Mouse (Mus musculus) liver, embryonic 16.5 days (tissue): ENCODE measurements around the gene Cx3cl1. TPM values are rescaled to one million over a fixed set of nuclear protein-coding genes. Genes with fewer than 3 reads are reported as not detected.

Experiments
- polyA plus RNA-seq: library from polyadenylated mRNA; unstranded; fragments of >200 nt; fragmentation: Nextera tagmentation; extraction: Ambion mirVana; gene quantifications from 2 replicates; pipeline ENCODE4 v1.2.1, GENCODE M21; 2015

Cx3cl1 gene
- polyA plus RNA-seq, 1 experiment from 2014 or later: 0.71 TPM

Other genes starting within 250 kb of the Cx3cl1 start
- gene Cpne2, start 239.0 kb upstream of the Cx3cl1 start, polyA plus RNA-seq: 2.2 and 2.5 TPM in 2 replicates
- gene Rspry1, start 170.1 kb upstream of the Cx3cl1 start, polyA plus RNA-seq: 14.4 TPM in 2 replicates
- gene Fam192a, start 170.0 kb upstream of the Cx3cl1 start, polyA plus RNA-seq: 24.6 and 26.2 TPM in 2 replicates
- gene Arl2bp, start 105.4 kb upstream of the Cx3cl1 start, polyA plus RNA-seq: 19.0 and 19.5 TPM in 2 replicates
- gene Pllp, start 75.7 kb upstream of the Cx3cl1 start, polyA plus RNA-seq: 0.42 and 0.96 TPM in 2 replicates
- 0.27 and 0.37 TPM in 2 replicates for gene Ccl22, start 26.4 kb upstream of the Cx3cl1 start, polyA plus RNA-seq
- not detected in 2 replicates for gene Ccl17, start 38.4 kb downstream of the Cx3cl1 start, polyA plus RNA-seq
- gene Coq9, start 66.3 kb downstream of the Cx3cl1 start, polyA plus RNA-seq: 55.3 and 61.8 TPM in 2 replicates
- 37.5 TPM in 2 replicates for gene Ciapin1, start 66.3 kb downstream of the Cx3cl1 start, polyA plus RNA-seq
- gene Polr2c, start 85.4 kb downstream of the Cx3cl1 start, polyA plus RNA-seq: 65.7 and 67.0 TPM in 2 replicates
- 7.8 and 9.4 TPM in 2 replicates for gene Dok4, start 104.3 kb downstream of the Cx3cl1 start, polyA plus RNA-seq
- 1.4 and 1.6 TPM in 2 replicates for gene Ccdc102a, start 146.1 kb downstream of the Cx3cl1 start, polyA plus RNA-seq
- 0.37 and 0.39 TPM in 2 replicates for gene Adgrg5, start 151.7 kb downstream of the Cx3cl1 start, polyA plus RNA-seq
- 45.0 and 50.6 TPM in 2 replicates for gene Adgrg1, start 202.7 kb downstream of the Cx3cl1 start, polyA plus RNA-seq
- 8.3 and 9.1 TPM in 2 replicates for gene Adgrg3, start 245.7 kb downstream of the Cx3cl1 start, polyA plus RNA-seq